Mouse (Mus musculus) urinary bladder, postnatal 14 days (tissue): ENCODE data around the gene Spg21.

ENCODE experiments used
- DNase-seq: peaks from one replicate; pipeline ENCODE4 v3.0.0; 2021; ENCODE audit warnings: low spot score

The Spg21 gene

GRCm38 (mm10) chr9:65460732-65461442 is at the start of gene Spg21:
Gene Spg21 (plus strand): TSS chr9:65460947.
- peak; percentile 97 for DNase-seq

- DNase-seq, result no peak
Observed at GRCm38 (mm10) chr9:65411326-65411725, 49.4 kb upstream of the Spg21 start.

- DNase-seq, result no peak
Observed at GRCm38 (mm10) chr9:65417738-65418137, 43.0 kb upstream of the Spg21 start.

GRCm38 (mm10) chr9:65419633-65420032 is 41.1 kb upstream of the Spg21 start:
- no peak for DNase-seq

- DNase-seq, result no peak
Observed at GRCm38 (mm10) chr9:65422760-65423501, 37.8 kb upstream of the Spg21 start, which contains the start of gene Slc51b. Gene Slc51b (minus strand): TSS chr9:65422955.

GRCm38 (mm10) chr9:65424393-65424792 is 36.4 kb upstream of the Spg21 start:
- no peak for DNase-seq

- no peak for DNase-seq
Observed at GRCm38 (mm10) chr9:65427511-65427910, 33.2 kb upstream of the Spg21 start.

GRCm38 (mm10) chr9:65428003-65428402 is 32.7 kb upstream of the Spg21 start:
- DNase-seq, result no peak

- DNase-seq, result no peak
Observed at GRCm38 (mm10) chr9:65430401-65430800, 30.3 kb upstream of the Spg21 start.

- DNase-seq, result no peak
Observed at GRCm38 (mm10) chr9:65430921-65431320, 29.8 kb upstream of the Spg21 start.

- peak; percentile 87 for DNase-seq
Observed at GRCm38 (mm10) chr9:65432236-65432635, 28.5 kb upstream of the Spg21 start.

- DNase-seq, result peak; percentile 48
Observed at GRCm38 (mm10) chr9:65434140-65434539, 26.6 kb upstream of the Spg21 start.

- no peak for DNase-seq
Observed at GRCm38 (mm10) chr9:65435211-65435610, 25.5 kb upstream of the Spg21 start.

GRCm38 (mm10) chr9:65435671-65436301 is 25.0 kb upstream of the Spg21 start, which contains the start of gene Mtfmt:
Gene Mtfmt (plus strand): TSS chr9:65435782.
- DNase-seq, result peak; percentile 94

GRCm38 (mm10) chr9:65444692-65445091 is 16.1 kb upstream of the Spg21 start:
- no peak for DNase-seq

- DNase-seq, result no peak
Observed at GRCm38 (mm10) chr9:65447951-65448350, 12.8 kb upstream of the Spg21 start.

- DNase-seq, result no peak
Observed at GRCm38 (mm10) chr9:65458975-65459374, 1.8 kb upstream of the Spg21 start.

GRCm38 (mm10) chr9:65460198-65460597 is 549 bp upstream of the Spg21 start:
- DNase-seq, result no peak

GRCm38 (mm10) chr9:65462544-65462943 is 1.8 kb downstream of the Spg21 start:
- no peak for DNase-seq

- peak; percentile 29 for DNase-seq
Observed at GRCm38 (mm10) chr9:65464161-65464560, 3.4 kb downstream of the Spg21 start.

- DNase-seq, result no peak
Observed at GRCm38 (mm10) chr9:65465241-65465640, 4.5 kb downstream of the Spg21 start.

GRCm38 (mm10) chr9:65467686-65468085 is 6.9 kb downstream of the Spg21 start:
- DNase-seq, result no peak

- no peak for DNase-seq
Observed at GRCm38 (mm10) chr9:65472769-65473168, 12.0 kb downstream of the Spg21 start.
